In genomic region chr3:37860034-37860714, GRCm38 (mm10) we compare ENCODE assay signal across 7 mouse cellular contexts.
DNase-seq lines count a peak whose midpoint lies in the region; ATAC-seq lines count a peak whose summit lies in the region.

No protein-coding gene starts in this region.

- peaks cover 12% of the 10 kb centered on the region for H3K4me1 ChIP-seq in limb, embryonic 12.5 days (replicated peaks)
- H3K4me1 ChIP-seq in limb, embryonic 10.5 days, result peaks cover 5% of the 10 kb centered on the region; the same call in 1 of the 2 replicates

- WGBS in limb, embryonic 12.5 days, result 63% methylated on average over 13 of the region's 13 CpGs
- 78% methylated on average over 13 of the region's 13 CpGs for WGBS in limb, embryonic 10.5 days

- no peak overlapping the region for H3K9ac ChIP-seq in limb, embryonic 12.5 days (replicated peaks)

- H3K27ac ChIP-seq in limb, embryonic 12.5 days, result no peak overlapping the region
- H3K27ac ChIP-seq in limb, embryonic 10.5 days, result no peak overlapping the region

- H3K4me2 ChIP-seq in limb, embryonic 12.5 days, result no peak overlapping the region

- peak; percentile 56; the same call in 1 of the 2 replicates for ATAC-seq in limb, embryonic 12.5 days (ENCODE audit: insufficient number of reproducible peaks, insufficient read depth, low FRiP score, low TSS enrichment, low read depth)

- H3K27me3 ChIP-seq in limb, embryonic 12.5 days, result no peaks in the 10 kb centered on the region
- no peaks in the 10 kb centered on the region for H3K27me3 ChIP-seq in limb, embryonic 10.5 days (ENCODE audit: low read depth, poor library complexity, severe bottlenecking)

- DNase-seq in limb, embryonic 10.5 days (ENCODE audit: low spot score), result no peak
- peak; percentile 49 for DNase-seq in adrenal gland, postnatal 10 days
- peak; percentile 84 to 88 for DNase-seq in cerebellum, postnatal 36 days
- peak; percentile 79 to 87 for DNase-seq in kidney, postnatal 4 days
- DNase-seq in retina, postnatal 1 day, result peak; percentile 74
- no peak for DNase-seq in c-Kit-positive CD71-positive TER-119-positive erythroid progenitor cells, embryonic 14.5 days (ENCODE audit: low spot score)

- H3K9me3 ChIP-seq in limb, embryonic 12.5 days, result no peaks in the 10 kb centered on the region
- H3K9me3 ChIP-seq in limb, embryonic 10.5 days (replicated peaks), result no peaks in the 10 kb centered on the region

- no peaks in the 10 kb centered on the region for H3K36me3 ChIP-seq in limb, embryonic 12.5 days
- H3K36me3 ChIP-seq in limb, embryonic 10.5 days, result no peaks in the 10 kb centered on the region

- no peak overlapping the region for H3K4me3 ChIP-seq in limb, embryonic 12.5 days (replicated peaks)
- H3K4me3 ChIP-seq in limb, embryonic 10.5 days, result no peak overlapping the region

Comparison
In these comparisons a context has a peak if more than half of its experiments do, and no peak if none do; other contexts are left out.
1. DNase-seq: peak in adrenal gland, postnatal 10 days (single experiment), cerebellum, postnatal 36 days (2 of 2), kidney, postnatal 4 days (2 of 2) and retina, postnatal 1 day (single experiment); none in limb, embryonic 10.5 days (single experiment) and c-Kit-positive CD71-positive TER-119-positive erythroid progenitor cells, embryonic 14.5 days (single experiment).